Mouse (Mus musculus) lung, postnatal 10 days (tissue): ENCODE results near the gene Chid1.

Experiments
- DNase-seq: peaks from one replicate; pipeline ENCODE4 v3.0.0; 2021

Gene Chid1

GRCm38 (mm10) chr7:141497600-141497999 is 42.1 kb downstream of the Chid1 start:
- no peak for DNase-seq

GRCm38 (mm10) chr7:141495940-141496339 is 43.7 kb downstream of the Chid1 start:
- DNase-seq, result no peak

- DNase-seq, result no peak
Observed at GRCm38 (mm10) chr7:141495379-141495778, 44.3 kb downstream of the Chid1 start.

GRCm38 (mm10) chr7:141493729-141494128 is 45.9 kb downstream of the Chid1 start:
- DNase-seq, result no peak

GRCm38 (mm10) chr7:141492738-141493137 is 46.9 kb downstream of the Chid1 start:
- DNase-seq, result no peak

GRCm38 (mm10) chr7:141491151-141491550 is 48.5 kb downstream of the Chid1 start:
- peak; percentile 31 for DNase-seq

GRCm38 (mm10) chr7:141487141-141487540 is 52.5 kb downstream of the Chid1 start:
- no peak for DNase-seq

- no peak for DNase-seq
Observed at GRCm38 (mm10) chr7:141486239-141486638, 53.4 kb downstream of the Chid1 start.

GRCm38 (mm10) chr7:141485606-141486005 is 54.1 kb downstream of the Chid1 start:
- no peak for DNase-seq

- no peak for DNase-seq
Observed at GRCm38 (mm10) chr7:141485186-141485585, 54.5 kb downstream of the Chid1 start.

GRCm38 (mm10) chr7:141484186-141485120 is 55.2 kb downstream of the Chid1 start:
- no peak for DNase-seq

GRCm38 (mm10) chr7:141483114-141483653 is 56.5 kb downstream of the Chid1 start:
- DNase-seq, result no peak

- DNase-seq, result no peak
Observed at GRCm38 (mm10) chr7:141482531-141483024, 57.1 kb downstream of the Chid1 start.

- peak; percentile 85 for DNase-seq
Observed at GRCm38 (mm10) chr7:141481498-141482401, 57.9 kb downstream of the Chid1 start.

- DNase-seq, result peak; percentile 80
Observed at GRCm38 (mm10) chr7:141480842-141481497, 58.7 kb downstream of the Chid1 start.

GRCm38 (mm10) chr7:141478270-141478748 is 61.3 kb downstream of the Chid1 start:
- no peak for DNase-seq

GRCm38 (mm10) chr7:141477578-141478269 is 61.9 kb downstream of the Chid1 start:
- peak; percentile 46 for DNase-seq

- DNase-seq, result peak; percentile 79
Observed at GRCm38 (mm10) chr7:141476981-141477370, 62.7 kb downstream of the Chid1 start.

- DNase-seq, result peak; percentile 95
Observed at GRCm38 (mm10) chr7:141476226-141476980, 63.3 kb downstream of the Chid1 start.

- DNase-seq, result no peak
Observed at GRCm38 (mm10) chr7:141475805-141476158, 63.9 kb downstream of the Chid1 start.
